Mouse (Mus musculus): Measurements from ENCODE around the gene Rassf5. TPM values are rescaled to one million over a fixed set of nuclear protein-coding genes. Genes with fewer than 3 reads are reported as not detected.

The Rassf5 gene
- 17.5 and 23.3 TPM in 2 replicates for polyA plus RNA-seq (2012; rRNA removed; ENCODE audit: low replicate concordance)

GRCm38 (mm10) chr1:131245089-131245856 lies at the start of gene Rassf5:
Gene Rassf5 (minus strand): TSS chr1:131245258.

GRCm38 (mm10) chr1:131279456-131279776 lies 34.4 kb upstream of the Rassf5 start, which contains the start of gene Ikbke:
Gene Ikbke (minus strand): TSS chr1:131279606.

DNA sequence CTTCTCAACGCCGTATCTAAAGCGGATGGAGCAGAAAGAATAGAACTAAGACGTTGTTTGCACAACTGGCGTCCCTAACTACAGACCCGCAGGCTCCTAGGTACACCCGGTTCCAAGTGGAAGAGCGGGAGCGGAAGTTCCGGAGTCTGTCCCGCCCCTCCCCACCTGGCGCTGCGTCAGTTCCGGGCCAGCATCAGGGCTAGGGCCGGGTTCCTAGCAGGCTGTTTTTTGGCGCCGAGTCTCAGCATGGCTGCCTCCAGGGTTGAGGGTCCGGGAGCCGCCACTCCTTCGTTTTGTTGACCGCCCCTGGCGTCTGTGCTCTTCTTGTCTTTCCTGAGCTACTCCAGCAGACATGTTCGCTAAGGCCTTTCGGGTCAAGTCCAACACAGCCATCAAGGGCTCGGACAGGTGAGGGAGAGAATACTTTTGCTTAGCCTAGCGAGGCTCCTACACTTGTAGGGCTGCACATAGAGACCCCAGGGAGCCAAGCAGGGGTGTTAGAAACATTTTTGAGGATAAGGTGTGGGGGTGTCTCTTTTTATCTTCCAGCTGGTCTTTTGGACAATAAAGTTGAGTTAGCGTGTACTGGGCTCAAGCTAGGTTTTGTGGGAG lies 91.9 kb downstream of the Rassf5 start, which contains the start of gene Eif2d:
Gene Eif2d, plus strand, starts transcription at position 164 of the 612 bp plus-strand sequence.

DNA sequence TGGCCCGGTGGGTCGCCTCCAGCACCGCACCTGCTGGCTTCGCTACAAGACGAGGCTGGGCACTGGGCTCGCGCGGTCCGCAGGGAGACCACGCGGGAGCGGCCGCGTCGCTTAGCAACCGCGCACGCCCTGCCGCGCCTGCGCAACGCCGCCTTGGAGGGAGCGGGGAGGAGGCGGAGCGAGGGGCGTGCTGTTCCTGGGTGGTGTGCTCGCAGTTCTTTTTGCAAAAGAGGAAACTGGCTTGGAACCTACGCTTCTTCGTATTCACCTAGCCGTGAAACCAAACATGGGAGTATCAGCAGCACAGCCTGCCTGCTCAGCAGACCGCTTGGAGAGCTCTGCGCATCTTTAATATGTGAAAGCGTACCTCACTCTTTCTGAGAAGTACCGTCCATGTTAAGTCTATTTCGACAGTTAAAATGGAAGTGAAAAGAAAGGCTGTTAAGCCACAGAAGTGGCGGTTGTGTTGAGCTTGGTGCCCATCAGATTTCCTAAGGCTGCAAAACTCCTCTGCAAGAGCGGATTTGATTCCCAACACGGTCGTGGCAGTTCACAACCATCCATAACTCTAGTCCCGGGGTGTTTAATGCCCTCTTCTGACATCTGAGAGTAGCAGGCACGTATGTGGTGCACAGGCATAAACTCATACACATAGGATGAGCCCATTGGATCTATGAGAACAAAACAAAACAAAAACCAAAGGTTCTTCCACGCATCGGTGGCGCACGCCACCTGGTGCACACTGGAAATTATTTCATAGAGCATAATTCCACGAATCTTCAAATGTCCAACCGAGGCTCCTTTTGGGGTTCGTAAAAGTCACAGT lies 106.7 kb downstream of the Rassf5 start, which contains the start of gene Dyrk3:
Gene Dyrk3, minus strand, starts transcription at position 150 of the 826 bp plus-strand sequence.

Other genes starting within 250 kb of the Rassf5 start
- gene Il10, start 225.4 kb downstream of the Rassf5 start, polyA plus RNA-seq (2012; rRNA removed; ENCODE audit: low replicate concordance), result 0.29 and 0.68 TPM in 2 replicates
- gene Mapkapk2, start 147.4 kb downstream of the Rassf5 start, polyA plus RNA-seq (2012; rRNA removed; ENCODE audit: low replicate concordance), result 95.0 and 132 TPM in 2 replicates
- 0.98 and 1.3 TPM in 2 replicates for gene Dyrk3, start 106.9 kb downstream of the Rassf5 start, polyA plus RNA-seq (2012; rRNA removed; ENCODE audit: low replicate concordance)
- gene Eif2d, start 92.1 kb downstream of the Rassf5 start, polyA plus RNA-seq (2012; rRNA removed; ENCODE audit: low replicate concordance), result 24.8 and 36.6 TPM in 2 replicates
- 43.0 and 44.2 TPM in 2 replicates for gene Ikbke, start 34.3 kb upstream of the Rassf5 start, polyA plus RNA-seq (2012; rRNA removed; ENCODE audit: low replicate concordance)

All from mammary gland, adult 2 months (tissue).